Mouse (Mus musculus): ENCODE results near the gene Naa35.

The Naa35 gene

DNA sequence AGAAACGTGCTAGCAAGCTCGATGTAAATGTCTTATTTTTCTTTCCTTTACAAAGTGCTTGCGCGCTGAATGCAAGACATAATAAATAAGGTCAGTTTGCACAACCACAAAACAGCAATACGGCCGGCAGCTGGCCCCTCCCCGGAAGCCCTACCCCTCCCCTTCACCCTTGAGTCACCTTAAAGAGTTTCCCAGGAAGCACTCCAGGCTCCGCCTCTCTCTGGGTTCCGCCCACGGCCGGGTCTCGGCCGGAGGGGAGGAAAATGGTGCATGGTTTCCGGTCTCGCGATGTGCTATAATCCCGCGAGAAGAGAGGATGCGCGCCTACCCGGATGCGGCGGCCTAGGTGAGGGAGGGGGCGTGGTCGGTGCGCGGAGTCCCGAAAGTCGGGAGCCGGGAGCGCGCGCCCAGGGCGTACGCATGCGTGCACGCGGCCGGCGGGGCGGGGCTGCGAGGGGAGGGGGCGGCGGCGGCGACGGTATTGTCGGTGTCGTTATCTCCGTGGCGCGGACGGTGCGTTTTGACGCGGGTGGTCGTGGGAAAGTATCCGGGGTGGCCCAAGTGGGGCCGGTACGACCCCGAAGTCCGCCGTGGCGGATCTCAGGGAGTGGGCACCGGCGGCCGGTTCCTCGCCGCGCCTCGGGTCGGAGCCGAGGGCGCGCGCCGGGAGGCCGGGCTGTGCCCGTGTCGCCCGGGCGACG, at the start of gene Naa35, which contains the start of gene Agtpbp1:
TSS of gene Naa35 (plus strand) at position 313 of the 701 bp plus-strand sequence.
TSS of gene Agtpbp1 (minus strand) at position 281 of the 701 bp plus-strand sequence.
- DNase-seq (ENCODE audit: low spot score), result peak; percentile 99

- DNase-seq (ENCODE audit: low spot score), result no peak
Measured at GRCm38 (mm10) chr13:59535746-59536145, 49.3 kb upstream of the Naa35 start.

DNA sequence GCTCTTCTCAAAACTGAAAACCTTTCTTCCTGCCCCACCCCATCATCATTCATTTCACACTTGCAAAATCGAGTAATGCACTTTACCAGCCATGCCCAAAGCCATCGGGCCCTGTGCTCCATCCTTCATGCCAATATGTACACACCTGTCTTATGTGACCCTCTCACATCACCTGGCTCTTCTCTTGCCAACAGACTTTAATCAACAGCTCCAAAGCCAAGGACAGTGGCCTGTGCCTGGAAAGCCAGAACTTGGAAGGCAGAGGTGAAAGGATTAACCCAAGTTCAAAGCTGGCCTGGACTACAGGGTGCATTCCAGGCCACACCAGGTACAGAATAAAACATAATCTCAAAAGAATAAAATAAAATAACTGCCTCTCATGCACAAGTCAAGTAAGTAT, 48.4 kb upstream of the Naa35 start:
- DNase-seq (ENCODE audit: low spot score), result no peak

GRCm38 (mm10) chr13:59538661-59539060, 46.4 kb upstream of the Naa35 start:
- DNase-seq (ENCODE audit: low spot score), result no peak

- DNase-seq (ENCODE audit: low spot score), result no peak
Measured at GRCm38 (mm10) chr13:59540030-59540429, 45.0 kb upstream of the Naa35 start.

- DNase-seq (ENCODE audit: low spot score), result no peak
Measured at GRCm38 (mm10) chr13:59542411-59542810, 42.6 kb upstream of the Naa35 start.

- peak; percentile 51 for DNase-seq (ENCODE audit: low spot score)
Measured at GRCm38 (mm10) chr13:59547091-59547490, 38.0 kb upstream of the Naa35 start.

- DNase-seq (ENCODE audit: low spot score), result no peak
Measured at GRCm38 (mm10) chr13:59547716-59548115, 37.3 kb upstream of the Naa35 start.

DNA sequence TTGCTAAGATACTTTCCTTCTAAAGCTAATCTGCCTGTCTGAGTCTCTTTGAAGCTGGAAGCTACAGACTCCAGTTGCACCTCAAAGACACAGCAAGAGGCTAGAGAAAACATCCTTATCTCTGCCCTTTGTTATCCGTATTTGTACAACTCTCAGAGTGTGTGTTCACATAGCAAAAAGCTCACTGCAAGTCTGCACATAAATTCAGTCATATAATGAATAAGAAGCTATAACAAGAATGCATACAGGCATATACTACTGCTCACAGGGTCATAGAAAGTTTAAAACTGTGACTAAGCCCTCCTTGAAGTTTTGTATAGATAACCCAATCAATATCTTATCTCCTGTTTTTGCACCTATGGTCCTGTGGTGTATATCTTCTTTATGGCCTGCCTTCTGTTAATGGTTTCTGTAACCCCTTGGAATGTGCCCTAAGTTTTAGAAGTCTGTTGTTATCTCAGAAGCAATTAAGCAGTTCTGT, 35.7 kb upstream of the Naa35 start:
- no peak for DNase-seq (ENCODE audit: low spot score)

- peak; percentile 59 for DNase-seq (ENCODE audit: low spot score)
Measured at GRCm38 (mm10) chr13:59552286-59552685, 32.8 kb upstream of the Naa35 start.

- no peak for DNase-seq (ENCODE audit: low spot score)
Measured at GRCm38 (mm10) chr13:59552751-59553150, 32.3 kb upstream of the Naa35 start.

GRCm38 (mm10) chr13:59554772-59555505, 30.1 kb upstream of the Naa35 start:
- DNase-seq (ENCODE audit: low spot score), result no peak

DNA sequence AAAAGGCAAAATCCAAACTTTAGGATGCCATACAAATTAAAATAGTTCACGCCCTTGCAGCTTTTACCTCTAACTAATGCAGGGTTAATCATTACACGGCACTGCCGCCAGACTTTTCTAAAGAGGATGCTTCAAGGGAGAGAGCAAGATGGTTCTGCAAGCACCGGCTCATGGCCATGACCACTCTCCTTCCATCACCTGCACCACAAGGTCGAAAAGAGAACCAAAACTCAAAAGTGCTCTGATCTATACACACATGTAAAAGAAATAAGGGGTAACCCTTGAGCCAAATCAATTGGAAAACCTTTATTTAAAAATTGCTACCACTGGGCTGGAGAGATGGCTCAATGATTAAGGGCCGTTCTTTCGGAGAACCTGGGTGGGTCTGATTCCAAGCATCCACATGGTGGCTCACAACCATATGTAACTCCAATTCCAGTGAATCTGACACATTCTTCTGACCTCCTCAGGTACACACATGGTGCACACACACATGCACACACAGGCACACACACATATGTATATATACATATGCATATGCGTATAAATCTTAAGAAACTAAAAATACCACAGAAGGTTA, 29.4 kb upstream of the Naa35 start:
- no peak for DNase-seq (ENCODE audit: low spot score)

- no peak for DNase-seq (ENCODE audit: low spot score)
Measured at GRCm38 (mm10) chr13:59556670-59557069, 28.4 kb upstream of the Naa35 start.

DNA sequence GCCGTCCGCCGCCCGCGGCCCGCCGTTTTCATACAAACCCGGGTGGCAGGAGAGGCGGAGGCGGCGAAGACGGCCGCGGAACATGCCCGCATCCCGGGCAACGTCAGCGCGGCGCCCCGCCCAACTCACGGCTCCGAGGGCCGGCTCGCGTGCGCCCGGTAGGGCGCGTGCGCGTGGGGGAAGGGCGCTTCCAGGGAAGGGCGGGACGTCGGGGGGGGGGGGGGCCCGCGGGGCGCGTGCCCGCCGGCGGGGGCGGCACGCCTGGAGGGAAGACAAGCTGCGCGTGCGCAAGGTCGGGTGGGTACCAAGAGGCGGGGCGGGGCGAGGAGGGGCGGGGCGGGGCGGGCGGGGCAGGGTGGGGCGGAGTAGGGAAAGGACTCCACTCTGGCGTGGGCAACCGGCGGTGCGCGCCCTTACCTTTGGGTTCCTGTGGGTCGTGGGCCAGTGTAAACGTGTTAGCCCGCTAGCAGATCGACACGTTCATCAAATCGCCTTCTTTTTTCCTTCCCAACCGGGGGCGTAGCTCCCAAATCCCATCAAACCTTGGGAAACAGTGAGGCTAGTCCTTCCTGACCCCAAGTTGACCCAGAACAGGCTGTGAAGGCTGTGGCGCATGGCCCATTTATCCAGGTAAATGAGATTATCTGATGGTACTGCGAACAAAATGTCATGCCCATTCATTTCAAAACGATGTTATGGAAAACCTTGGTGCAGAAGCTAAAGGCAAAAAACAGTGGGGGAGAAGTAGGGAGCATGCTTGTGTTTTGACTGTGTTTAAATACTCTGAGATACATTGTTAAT, 27.7 kb upstream of the Naa35 start:
- peak; percentile 88 for DNase-seq (ENCODE audit: low spot score)

GRCm38 (mm10) chr13:59558776-59559175, 26.3 kb upstream of the Naa35 start:
- no peak for DNase-seq (ENCODE audit: low spot score)

DNA sequence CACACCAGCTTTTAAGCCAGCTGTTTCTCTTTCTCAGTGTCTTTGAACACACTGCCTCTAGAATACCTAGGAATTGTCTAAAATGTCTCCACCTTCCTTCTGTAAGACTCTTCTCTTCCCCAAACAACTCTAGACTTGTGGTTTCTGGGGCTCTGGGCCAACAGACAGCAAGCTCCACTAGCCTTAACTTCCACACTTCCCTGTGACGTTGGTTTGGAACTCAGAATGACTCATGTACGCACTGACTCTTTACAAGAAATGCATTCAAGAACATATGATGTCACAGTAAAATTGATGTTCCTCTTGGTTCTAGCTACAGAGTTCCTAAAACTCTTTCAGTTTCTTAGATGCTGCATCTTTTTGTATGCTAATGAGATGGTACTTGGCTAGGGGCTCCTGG, 22.6 kb upstream of the Naa35 start:
- no peak for DNase-seq (ENCODE audit: low spot score)

GRCm38 (mm10) chr13:59564505-59564904, 20.6 kb upstream of the Naa35 start:
- no peak for DNase-seq (ENCODE audit: low spot score)

DNA sequence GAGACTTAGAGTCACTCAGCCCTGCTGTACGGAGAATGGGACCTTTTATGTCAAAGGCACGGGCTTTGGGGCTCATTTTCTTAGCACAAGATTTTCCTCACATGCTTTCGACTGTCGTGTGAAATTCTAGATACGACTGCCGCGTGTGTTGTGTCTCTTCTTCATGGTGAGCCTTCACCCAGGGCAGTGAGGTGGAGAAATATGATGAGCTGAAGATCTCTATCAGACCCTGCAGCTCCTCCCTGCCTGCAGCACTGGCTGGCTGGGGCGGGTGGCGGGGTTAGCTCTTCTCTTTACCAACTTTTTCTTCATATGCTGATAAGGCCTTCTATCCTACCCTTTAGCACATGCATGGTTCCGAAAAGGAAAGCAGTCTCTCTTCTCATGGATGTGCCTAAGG, 20.1 kb upstream of the Naa35 start:
- DNase-seq (ENCODE audit: low spot score), result no peak

DNA sequence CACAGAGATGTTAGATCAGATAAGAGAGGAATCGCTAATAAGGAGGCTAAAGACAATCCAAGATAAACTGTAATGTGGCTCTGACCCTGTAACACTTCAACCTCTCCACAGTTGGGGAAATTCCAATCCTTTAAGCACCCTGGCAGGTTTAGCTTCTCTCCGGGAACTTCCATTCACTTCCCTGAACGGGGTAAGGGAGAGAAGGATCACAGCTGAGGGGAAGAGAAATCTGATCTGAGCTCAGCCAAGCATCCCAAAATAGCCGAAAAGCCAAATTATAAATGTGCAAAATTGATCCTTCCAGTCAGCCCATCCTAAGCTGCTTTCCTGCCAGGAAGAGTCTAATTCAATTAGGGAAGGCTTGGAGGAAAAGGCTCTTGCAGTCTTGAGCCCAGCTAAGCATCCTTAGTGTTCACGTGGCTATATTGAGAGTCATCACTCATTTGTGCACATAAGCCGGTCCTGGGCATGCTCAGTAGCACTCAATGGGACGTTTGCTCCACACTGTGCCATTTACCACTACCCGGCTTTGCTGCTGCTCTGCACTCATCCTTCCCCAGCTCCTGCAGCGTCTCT, 19.0 kb upstream of the Naa35 start:
- no peak for DNase-seq (ENCODE audit: low spot score)

GRCm38 (mm10) chr13:59571107-59571506, 14.0 kb upstream of the Naa35 start:
- DNase-seq (ENCODE audit: low spot score), result no peak

DNA sequence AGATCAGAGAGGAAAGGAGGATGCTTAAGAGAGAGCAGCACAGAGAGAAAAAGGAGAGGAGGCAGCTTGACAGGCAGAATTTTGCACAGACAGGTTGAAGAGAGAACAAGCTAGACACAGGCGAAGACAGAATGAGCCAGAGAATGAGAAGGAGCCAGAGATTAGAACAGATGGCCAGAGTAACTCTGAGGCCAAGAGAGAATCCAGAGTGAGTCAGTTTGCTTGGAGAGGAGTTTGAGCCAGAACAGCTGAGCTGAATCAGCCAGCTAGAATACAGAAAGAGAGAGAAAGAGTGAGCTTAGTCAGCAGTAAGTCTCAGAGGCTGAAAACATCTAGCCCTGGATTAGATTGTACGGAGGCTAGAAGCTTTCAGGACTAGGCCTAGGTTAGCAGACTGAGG, 12.5 kb upstream of the Naa35 start:
- DNase-seq (ENCODE audit: low spot score), result peak; percentile 44
